Mouse (Mus musculus): Measurements from ENCODE around the gene Gm8439. TPM values are rescaled to one million over a fixed set of nuclear protein-coding genes. Genes with fewer than 3 reads are reported as not detected.
"Not testable (repeated sequence)": the region's sequence is repeated elsewhere in the genome, so short reads cannot be mapped to it uniquely, and the experiment has no call there.

The Gm8439 gene
- polyA plus RNA-seq, 1 experiment from 2014 or later = not detected

DNA sequence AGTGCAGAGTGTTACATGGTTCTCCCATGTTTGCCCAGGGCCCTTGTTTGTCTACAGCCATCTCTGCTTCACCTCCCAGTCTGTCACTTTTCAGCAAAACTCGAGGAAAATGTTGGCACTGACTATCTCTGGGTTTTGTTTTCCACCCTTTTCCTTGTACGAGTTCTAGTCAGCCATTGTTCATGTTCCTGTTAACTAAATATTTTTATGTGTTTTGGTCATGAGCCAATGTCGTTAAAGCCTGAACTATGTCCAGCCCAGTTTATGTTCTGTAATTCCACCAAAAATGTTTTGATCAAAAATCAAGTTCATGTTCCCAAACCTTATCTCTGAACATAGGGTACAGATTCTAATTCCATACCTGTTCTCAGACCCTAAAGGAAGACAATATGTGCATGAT, 16.9 kb upstream of the Gm8439 start:
- Histone ChIP-seq H3K36me3 (ENCODE audit: control insufficient read depth, insufficient read depth, low read length) (no peaks in the 10 kb centered on the region), H3K9ac (ENCODE audit: low read length) (no peak overlapping the region), H3K4me2 (ENCODE audit: low read depth, low read length) (no peak overlapping the region), H3K4me1 (ENCODE audit: control insufficient read depth, insufficient read depth, low read length) (peaks cover 17% of the 10 kb centered on the region), H3K9me3 (replicated peaks; ENCODE audit: control insufficient read depth, low read length) (no peaks in the 10 kb centered on the region), H3K27ac (ENCODE audit: low read length) (no peak overlapping the region), H3K27me3 (ENCODE audit: control insufficient read depth, insufficient read depth, low read length) (no peaks in the 10 kb centered on the region), H3K4me3 (replicated peaks; ENCODE audit: low read length) (no peak overlapping the region)
- 44% methylated on average over 3 of the region's 3 CpGs for WGBS
- ATAC-seq (ENCODE audit: insufficient read depth, low FRiP score) = no peak

DNA sequence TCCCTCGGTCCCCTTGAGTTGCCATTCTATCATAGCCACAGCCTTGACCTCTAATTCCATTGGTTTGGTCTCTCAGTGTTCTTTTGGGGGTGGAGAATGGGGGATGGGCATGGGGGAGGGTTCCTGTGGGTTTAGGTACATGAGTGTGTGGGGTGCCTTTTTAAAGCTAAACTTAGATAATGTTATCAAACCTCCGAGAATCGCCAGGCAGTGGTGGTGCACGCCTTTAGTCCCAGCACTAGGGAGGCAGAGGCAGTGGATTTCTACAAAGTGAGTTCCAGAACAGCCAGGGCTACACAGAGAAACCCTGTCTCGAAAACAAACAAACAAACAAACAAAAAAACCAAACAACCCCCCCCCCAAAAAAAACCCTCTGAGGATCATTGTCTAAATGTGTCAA, 7.7 kb upstream of the Gm8439 start:
- Histone ChIP-seq H3K4me1 (ENCODE audit: control insufficient read depth, insufficient read depth, low read length) (no peaks in the 10 kb centered on the region), H3K36me3 (ENCODE audit: control insufficient read depth, insufficient read depth, low read length) (no peaks in the 10 kb centered on the region), H3K4me3 (replicated peaks; ENCODE audit: low read length) (no peak overlapping the region), H3K9ac (ENCODE audit: low read length) (no peak overlapping the region), H3K27ac (ENCODE audit: low read length) (no peak overlapping the region), H3K27me3 (ENCODE audit: control insufficient read depth, insufficient read depth, low read length) (no peaks in the 10 kb centered on the region), H3K4me2 (ENCODE audit: low read depth, low read length) (no peak overlapping the region), H3K9me3 (replicated peaks; ENCODE audit: control insufficient read depth, low read length) (no peaks in the 10 kb centered on the region)
- 66% methylated on average over 5 of the region's 5 CpGs for WGBS
- ATAC-seq (ENCODE audit: insufficient read depth, low FRiP score) = no peak

DNA sequence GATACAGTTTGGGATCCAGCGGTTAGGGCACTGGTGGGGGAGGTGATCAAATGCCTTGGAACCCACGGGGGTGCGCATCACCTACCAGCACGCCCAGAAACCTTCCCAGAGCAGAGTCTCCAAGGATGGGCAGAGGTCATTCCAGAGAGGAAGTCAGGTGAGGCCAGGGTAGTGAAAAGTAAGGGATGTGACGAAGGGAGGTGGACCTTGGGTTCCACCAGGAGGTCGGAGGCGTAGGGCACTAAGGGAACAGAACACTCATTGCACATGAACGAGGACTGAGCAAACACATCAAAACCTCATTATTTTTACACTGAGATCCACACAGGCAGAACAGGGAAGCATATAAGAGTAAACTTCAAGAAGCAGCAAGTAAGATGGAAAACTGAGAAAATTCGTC, 6.8 kb upstream of the Gm8439 start:
- no peaks in the 10 kb centered on the region for H3K4me1 ChIP-seq (ENCODE audit: control insufficient read depth, insufficient read depth, low read length)
- H3K27ac ChIP-seq (ENCODE audit: low read length) = no peak overlapping the region
- no peak overlapping the region for H3K9ac ChIP-seq (ENCODE audit: low read length)
- H3K36me3 ChIP-seq (ENCODE audit: control insufficient read depth, insufficient read depth, low read length) = no peaks in the 10 kb centered on the region
- H3K4me3 ChIP-seq (replicated peaks; ENCODE audit: low read length) = no peak overlapping the region
- H3K27me3 ChIP-seq (ENCODE audit: control insufficient read depth, insufficient read depth, low read length) = no peaks in the 10 kb centered on the region
- H3K9me3 ChIP-seq (replicated peaks; ENCODE audit: control insufficient read depth, low read length) = no peaks in the 10 kb centered on the region
- 73% methylated on average over 9 of the region's 9 CpGs for WGBS
- ATAC-seq (ENCODE audit: insufficient read depth, low FRiP score) = no peak
- H3K4me2 ChIP-seq (ENCODE audit: low read depth, low read length) = no peak overlapping the region

DNA sequence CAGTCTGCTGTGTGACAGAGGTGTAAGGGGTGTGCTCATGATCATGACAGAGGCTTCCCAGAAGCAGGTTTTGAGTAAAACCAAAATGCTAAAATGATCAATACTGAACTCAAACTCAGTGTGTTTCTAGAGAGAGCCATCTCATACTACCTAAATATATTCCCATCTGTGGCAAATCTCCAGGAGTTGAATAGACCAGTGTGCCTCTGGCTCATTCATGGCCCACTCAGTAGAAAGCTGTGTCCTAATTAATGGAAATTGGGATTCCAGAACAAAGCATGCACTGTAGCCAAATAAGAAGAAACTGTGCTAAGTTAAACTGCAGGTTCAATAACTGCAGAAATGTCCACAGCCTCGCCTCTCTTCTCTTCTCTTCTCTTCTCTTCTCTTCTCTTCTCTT, 1.6 kb upstream of the Gm8439 start:
- 67% methylated on average over 1 of the region's 1 CpGs for WGBS
- Histone ChIP-seq H3K36me3 (ENCODE audit: control insufficient read depth, insufficient read depth, low read length) (no peaks in the 10 kb centered on the region), H3K4me3 (replicated peaks; ENCODE audit: low read length) (no peak overlapping the region), H3K4me1 (ENCODE audit: control insufficient read depth, insufficient read depth, low read length) (peaks cover 7% of the 10 kb centered on the region), H3K9ac (ENCODE audit: low read length) (no peak overlapping the region), H3K27me3 (ENCODE audit: control insufficient read depth, insufficient read depth, low read length) (no peaks in the 10 kb centered on the region), H3K9me3 (replicated peaks; ENCODE audit: control insufficient read depth, low read length) (no peaks in the 10 kb centered on the region), H3K27ac (ENCODE audit: low read length) (no peak overlapping the region), H3K4me2 (ENCODE audit: low read depth, low read length) (no peak overlapping the region)
- no peak for ATAC-seq (ENCODE audit: insufficient read depth, low FRiP score)

DNA sequence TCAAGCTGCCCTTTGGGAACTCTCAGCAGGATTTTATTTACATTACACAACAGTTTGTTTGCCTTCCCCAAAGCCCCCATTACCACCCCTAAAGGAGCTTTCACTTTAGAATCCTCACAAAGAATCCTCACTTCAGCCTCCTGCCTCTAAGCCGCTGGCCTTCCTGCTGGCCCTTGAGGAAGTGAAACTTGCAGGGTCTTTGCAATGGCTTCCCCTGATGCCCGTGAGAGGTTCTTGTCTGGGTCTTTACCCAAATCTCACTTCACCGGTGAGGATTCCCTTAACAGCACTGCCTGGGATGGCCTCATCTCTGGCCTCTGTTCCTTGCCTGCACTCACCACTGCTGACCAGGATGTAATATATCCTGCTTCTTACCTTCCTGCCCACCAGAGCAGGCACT, 525 bp downstream of the Gm8439 start:
- 17% methylated on average over 3 of the region's 3 CpGs for WGBS
- Histone ChIP-seq H3K4me3 (replicated peaks; ENCODE audit: low read length) (no peak overlapping the region), H3K4me1 (ENCODE audit: control insufficient read depth, insufficient read depth, low read length) (peaks cover 7% of the 10 kb centered on the region), H3K4me2 (ENCODE audit: low read depth, low read length) (no peak overlapping the region), H3K27me3 (ENCODE audit: control insufficient read depth, insufficient read depth, low read length) (no peaks in the 10 kb centered on the region), H3K27ac (ENCODE audit: low read length) (no peak overlapping the region), H3K36me3 (ENCODE audit: control insufficient read depth, insufficient read depth, low read length) (no peaks in the 10 kb centered on the region), H3K9me3 (replicated peaks; ENCODE audit: control insufficient read depth, low read length) (no peaks in the 10 kb centered on the region), H3K9ac (ENCODE audit: low read length) (peak overlapping the region; percentile 28; the same call in 1 of the 2 replicates)
- no peak for ATAC-seq (ENCODE audit: insufficient read depth, low FRiP score)

DNA sequence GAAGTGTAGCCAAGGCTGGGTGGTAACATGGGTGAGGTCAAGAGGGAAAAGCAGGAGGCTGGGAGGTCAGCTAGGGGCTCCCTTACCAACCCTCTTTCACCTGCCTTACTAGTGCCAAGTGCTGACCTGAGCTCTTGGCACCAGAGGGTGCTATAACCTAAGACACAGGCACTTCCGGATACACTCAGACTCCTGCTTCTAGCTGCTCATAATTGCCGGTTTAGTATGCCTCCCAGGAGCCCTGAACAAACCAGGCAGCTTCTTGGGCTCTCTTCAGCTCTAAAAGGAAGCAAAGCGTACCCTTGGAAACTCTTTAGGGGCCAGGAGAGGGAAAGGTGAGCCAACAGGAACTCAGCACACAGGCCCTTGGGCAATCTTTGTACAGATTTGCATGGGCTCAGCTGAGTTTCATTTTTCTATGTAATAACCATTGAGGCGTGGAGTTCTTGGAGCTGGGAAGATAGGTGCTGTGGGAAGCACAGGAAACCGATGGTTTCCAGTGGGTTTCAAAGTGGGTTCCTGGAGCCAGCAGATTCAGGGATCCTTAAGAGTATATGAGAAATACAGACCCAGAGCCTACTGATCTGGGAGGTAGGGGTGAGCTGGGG, 1.4 kb downstream of the Gm8439 start:
- H3K27ac ChIP-seq (ENCODE audit: low read length) = no peak overlapping the region
- ATAC-seq (ENCODE audit: insufficient read depth, low FRiP score) = peak; percentile 90
- no peaks in the 10 kb centered on the region for H3K27me3 ChIP-seq (ENCODE audit: control insufficient read depth, insufficient read depth, low read length)
- no peaks in the 10 kb centered on the region for H3K36me3 ChIP-seq (ENCODE audit: control insufficient read depth, insufficient read depth, low read length)
- no peak overlapping the region for H3K4me3 ChIP-seq (replicated peaks; ENCODE audit: low read length)
- H3K9me3 ChIP-seq (replicated peaks; ENCODE audit: control insufficient read depth, low read length) = no peaks in the 10 kb centered on the region
- peak overlapping the region; percentile 68 for H3K9ac ChIP-seq (ENCODE audit: low read length)
- WGBS = 30% methylated on average over 5 of the region's 5 CpGs
- peaks cover 7% of the 10 kb centered on the region for H3K4me1 ChIP-seq (ENCODE audit: control insufficient read depth, insufficient read depth, low read length)
- 0 out of 2 replicates have a peak overlapping the region, but pooled peaks have one; percentile 24 for H3K4me2 ChIP-seq (ENCODE audit: low read depth, low read length)

DNA sequence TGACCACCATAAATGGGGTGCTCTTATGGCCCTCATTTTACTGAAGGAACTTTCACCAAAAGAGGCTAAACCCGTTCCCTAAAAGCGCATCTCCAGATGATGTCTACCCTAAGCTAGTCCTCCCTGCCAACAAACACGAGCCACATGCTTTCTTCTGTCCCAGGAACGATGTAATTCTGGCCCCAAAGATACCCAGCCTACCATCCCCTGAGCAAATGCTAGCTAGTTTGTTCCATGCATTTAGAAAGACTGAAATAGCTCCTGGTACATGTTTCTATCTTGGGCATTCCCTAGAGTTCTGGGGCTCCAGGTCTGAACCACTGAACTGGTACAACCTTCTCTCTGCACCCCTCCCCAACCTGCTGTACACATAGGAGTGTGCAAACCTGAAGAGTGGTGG, 2.4 kb downstream of the Gm8439 start:
- no peaks in the 10 kb centered on the region for H3K27me3 ChIP-seq (ENCODE audit: control insufficient read depth, insufficient read depth, low read length)
- 81% methylated on average over 4 of the region's 4 CpGs for WGBS
- H3K27ac ChIP-seq (ENCODE audit: low read length) = no peak overlapping the region

DNA sequence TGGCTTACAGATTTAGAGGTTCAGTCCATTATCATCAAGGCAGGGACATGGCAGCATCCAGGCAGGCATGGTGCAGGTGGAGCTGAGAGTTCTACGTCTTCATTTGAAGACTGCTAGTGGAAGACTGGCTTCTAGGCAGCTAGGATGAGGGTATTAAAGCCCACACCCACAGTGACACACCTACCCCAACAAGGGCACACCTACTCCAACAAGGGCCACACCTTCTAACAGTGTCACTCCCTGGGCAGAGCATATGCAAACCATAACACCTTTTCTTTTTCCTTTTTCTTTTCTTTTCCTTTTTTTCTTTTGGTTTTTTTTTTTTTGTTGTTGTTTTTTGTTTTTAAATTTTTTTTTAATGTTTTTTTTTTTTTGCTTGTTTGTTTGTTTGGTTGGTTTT, 7.7 kb downstream of the Gm8439 start:
- WGBS = 88% methylated on average over 1 of the region's 1 CpGs

More for the DNA sequence above, 2.4 kb downstream of the Gm8439 start:
- Histone ChIP-seq H3K4me1 (ENCODE audit: control insufficient read depth, insufficient read depth, low read length) (peaks cover 7% of the 10 kb centered on the region), H3K4me3 (replicated peaks; ENCODE audit: low read length) (no peak overlapping the region), H3K9ac (ENCODE audit: low read length) (no peak overlapping the region), H3K9me3 (replicated peaks; ENCODE audit: control insufficient read depth, low read length) (no peaks in the 10 kb centered on the region), H3K4me2 (ENCODE audit: low read depth, low read length) (no peak overlapping the region), H3K36me3 (ENCODE audit: control insufficient read depth, insufficient read depth, low read length) (no peaks in the 10 kb centered on the region)
- no peak for ATAC-seq (ENCODE audit: insufficient read depth, low FRiP score)

DNA sequence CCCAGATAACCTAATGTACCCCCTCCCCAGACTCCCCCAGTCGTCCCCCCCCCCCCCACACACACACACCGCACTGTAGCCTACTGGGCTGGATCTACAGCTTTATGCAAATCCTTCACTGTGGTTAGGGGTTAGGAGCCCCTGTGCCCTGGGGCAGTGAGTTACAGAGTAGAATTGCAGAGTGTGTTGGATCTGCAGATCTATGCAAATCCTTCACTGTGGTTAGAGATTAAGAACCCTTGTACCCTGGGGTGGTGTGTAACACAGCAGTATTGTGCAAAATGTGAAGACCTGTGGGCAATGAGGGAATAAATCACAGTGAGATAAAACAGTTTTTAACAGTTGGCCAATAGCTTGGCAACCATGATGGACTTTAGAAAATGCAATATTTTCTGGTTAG, 10.4 kb downstream of the Gm8439 start:
- WGBS = 28% methylated on average over 2 of the region's 2 CpGs
- Histone ChIP-seq H3K4me3 (replicated peaks; ENCODE audit: low read length) (no peak overlapping the region), H3K9ac (ENCODE audit: low read length) (no peak overlapping the region), H3K27me3 (ENCODE audit: control insufficient read depth, insufficient read depth, low read length) (no peaks in the 10 kb centered on the region), H3K27ac (ENCODE audit: low read length) (no peak overlapping the region), H3K4me2 (ENCODE audit: low read depth, low read length) (no peak overlapping the region), H3K4me1 (ENCODE audit: control insufficient read depth, insufficient read depth, low read length) (no peaks in the 10 kb centered on the region), H3K9me3 (replicated peaks; ENCODE audit: control insufficient read depth, low read length) (no peaks in the 10 kb centered on the region), H3K36me3 (ENCODE audit: control insufficient read depth, insufficient read depth, low read length) (no peaks in the 10 kb centered on the region)
- ATAC-seq (ENCODE audit: insufficient read depth, low FRiP score) = no peak

More for the DNA sequence above, 7.7 kb downstream of the Gm8439 start:
- not testable (repeated sequence) for H3K9ac ChIP-seq (ENCODE audit: low read length); H3K4me1 ChIP-seq (ENCODE audit: control insufficient read depth, insufficient read depth, low read length); H3K36me3 ChIP-seq (ENCODE audit: control insufficient read depth, insufficient read depth, low read length); H3K4me3 ChIP-seq (replicated peaks; ENCODE audit: low read length); ATAC-seq (ENCODE audit: insufficient read depth, low FRiP score); H3K27me3 ChIP-seq (ENCODE audit: control insufficient read depth, insufficient read depth, low read length); H3K27ac ChIP-seq (ENCODE audit: low read length); H3K9me3 ChIP-seq (replicated peaks; ENCODE audit: control insufficient read depth, low read length); H3K4me2 ChIP-seq (ENCODE audit: low read depth, low read length)

Measured in stomach, embryonic 16.5 days (tissue).